Mouse (Mus musculus): ENCODE measurements around the gene Cobl. TPM values are rescaled to one million over a fixed set of nuclear protein-coding genes. Genes with fewer than 3 reads are reported as not detected.

The Cobl gene
- polyA plus RNA-seq, 1 experiment = 9.5 TPM

DNA sequence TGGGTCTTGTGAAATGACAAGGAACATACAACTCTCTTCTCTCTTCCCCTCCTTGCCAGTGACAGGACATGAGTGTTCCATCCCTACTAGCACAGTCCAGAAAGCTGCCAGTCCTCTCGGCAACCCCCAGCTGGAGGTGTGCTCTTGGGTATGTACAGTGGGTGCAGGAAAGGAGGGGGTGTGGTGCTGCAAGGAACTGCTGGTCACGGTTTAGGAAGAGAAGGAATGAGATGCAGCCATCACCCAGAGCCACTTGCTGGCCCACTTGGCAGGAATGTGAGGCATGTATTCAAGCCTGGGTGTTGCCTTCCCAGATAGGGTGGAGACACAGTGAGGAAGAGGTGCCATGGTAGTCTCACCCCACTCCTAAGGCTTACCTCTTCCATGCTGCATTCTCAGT, 40.6 kb downstream of the Cobl start:
- no peak overlapping the region for H3K27ac ChIP-seq (ENCODE audit: insufficient read depth, low read length)
- no peaks in the 10 kb centered on the region for H3K4me1 ChIP-seq (ENCODE audit: control insufficient read depth, insufficient read depth, low read length)
- H3K4me3 ChIP-seq (replicated peaks; ENCODE audit: insufficient read depth, low read depth, low read length) = no peak overlapping the region
- 43% methylated on average over 2 of the region's 2 CpGs for WGBS
- TF ChIP-seq CTCF (IDR thresholded peaks at IDR 0.05; ENCODE audit: borderline replicate concordance, insufficient read depth, low read depth, low read length) (no peak), POLR2A (IDR thresholded peaks at IDR 0.05; ENCODE audit: borderline replicate concordance, insufficient read depth, low read length) (no peak)
- no peak for DNase-seq
- H3K27me3 ChIP-seq (ENCODE audit: control insufficient read depth, insufficient read depth, low read length) = peaks cover 2% of the 10 kb centered on the region; the same call in 1 of the 2 replicates

DNA sequence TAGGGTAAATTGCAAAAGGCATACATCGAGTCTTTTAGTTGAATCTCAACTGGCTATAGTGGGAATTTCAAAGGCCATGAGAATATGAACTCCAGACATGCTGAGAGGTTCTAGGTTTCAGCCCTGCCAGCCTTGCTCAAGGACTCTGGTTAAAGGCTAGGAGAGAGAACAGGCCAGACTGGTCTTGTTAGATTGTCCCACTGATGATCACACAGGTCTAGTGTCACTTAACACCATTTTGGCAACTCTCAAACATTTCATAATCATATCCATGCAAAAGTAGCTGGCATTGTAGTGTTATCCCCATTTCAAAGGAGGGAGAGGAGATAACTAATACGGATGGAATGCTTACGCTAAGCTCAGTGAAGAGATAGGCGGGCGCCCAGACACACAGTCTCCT, 43.6 kb downstream of the Cobl start:
- Histone ChIP-seq H3K27ac (ENCODE audit: insufficient read depth, low read length) (no peak overlapping the region), H3K4me3 (replicated peaks; ENCODE audit: insufficient read depth, low read depth, low read length) (no peak overlapping the region), H3K27me3 (ENCODE audit: control insufficient read depth, insufficient read depth, low read length) (peaks cover 2% of the 10 kb centered on the region; the same call in 1 of the 2 replicates), H3K4me1 (ENCODE audit: control insufficient read depth, insufficient read depth, low read length) (no peaks in the 10 kb centered on the region)
- no peak for DNase-seq
- no peak for TF ChIP-seq CTCF (IDR thresholded peaks at IDR 0.05; ENCODE audit: borderline replicate concordance, insufficient read depth, low read depth, low read length)
- TF ChIP-seq POLR2A (IDR thresholded peaks at IDR 0.05; ENCODE audit: borderline replicate concordance, insufficient read depth, low read length) = no peak
- WGBS = 96% methylated on average over 5 of the region's 5 CpGs

DNA sequence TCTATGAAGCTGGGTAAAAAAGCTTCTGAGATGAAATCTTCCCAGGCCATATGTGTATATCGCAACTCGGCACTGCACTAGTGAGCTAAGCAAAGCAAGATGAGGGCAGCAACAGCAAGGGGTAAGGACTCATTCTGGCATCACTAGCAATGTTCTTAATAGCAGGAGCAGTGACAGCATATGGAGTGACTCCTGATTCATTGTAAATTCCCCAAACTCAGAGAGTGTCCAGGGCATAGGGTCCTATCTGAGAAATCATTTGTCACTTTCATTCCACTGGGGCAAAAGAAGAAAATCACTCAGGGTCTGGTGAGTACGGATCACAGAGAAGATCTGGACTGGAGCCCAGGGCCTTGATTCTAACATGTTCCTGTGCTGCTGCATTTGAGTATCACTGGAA, 44.6 kb downstream of the Cobl start:
- DNase-seq = no peak
- H3K27me3 ChIP-seq (ENCODE audit: control insufficient read depth, insufficient read depth, low read length) = no peaks in the 10 kb centered on the region; the same call in 1 of the 2 replicates
- TF ChIP-seq POLR2A (IDR thresholded peaks at IDR 0.05; ENCODE audit: borderline replicate concordance, insufficient read depth, low read length) (no peak), CTCF (IDR thresholded peaks at IDR 0.05; ENCODE audit: borderline replicate concordance, insufficient read depth, low read depth, low read length) (no peak)
- H3K4me3 ChIP-seq (replicated peaks; ENCODE audit: insufficient read depth, low read depth, low read length) = no peak overlapping the region
- 54% methylated on average over 3 of the region's 3 CpGs for WGBS
- no peak overlapping the region for H3K27ac ChIP-seq (ENCODE audit: insufficient read depth, low read length)
- no peaks in the 10 kb centered on the region for H3K4me1 ChIP-seq (ENCODE audit: control insufficient read depth, insufficient read depth, low read length)

DNA sequence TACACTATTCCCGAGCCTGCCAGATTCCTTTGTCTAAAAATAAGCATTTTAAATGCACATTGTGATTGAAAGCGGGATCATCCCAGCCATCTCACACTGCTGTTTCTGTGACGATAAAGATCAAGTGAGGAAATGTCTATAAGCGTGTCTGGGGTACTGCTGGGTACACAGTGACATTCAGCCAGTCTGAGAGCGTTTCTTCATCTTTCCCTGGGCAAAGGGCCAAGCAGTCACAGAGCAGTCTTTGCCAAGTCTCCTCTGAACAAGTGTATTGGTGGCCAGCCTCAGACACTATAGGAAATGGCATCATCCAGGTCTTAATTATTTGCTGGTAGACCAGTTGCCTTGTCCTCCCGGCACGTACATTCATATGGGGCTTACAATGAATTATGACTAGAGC, 47.9 kb downstream of the Cobl start:
- no peak overlapping the region for H3K27ac ChIP-seq (ENCODE audit: insufficient read depth, low read length)
- TF ChIP-seq POLR2A (IDR thresholded peaks at IDR 0.05; ENCODE audit: borderline replicate concordance, insufficient read depth, low read length) = no peak
- TF ChIP-seq CTCF (IDR thresholded peaks at IDR 0.05; ENCODE audit: borderline replicate concordance, insufficient read depth, low read depth, low read length) = no peak
- no peaks in the 10 kb centered on the region; the same call in 1 of the 2 replicates for H3K27me3 ChIP-seq (ENCODE audit: control insufficient read depth, insufficient read depth, low read length)
- no peaks in the 10 kb centered on the region for H3K4me1 ChIP-seq (ENCODE audit: control insufficient read depth, insufficient read depth, low read length)
- H3K4me3 ChIP-seq (replicated peaks; ENCODE audit: insufficient read depth, low read depth, low read length) = no peak overlapping the region
- WGBS = 20% methylated on average over 7 of the region's 7 CpGs
- no peak for DNase-seq

DNA sequence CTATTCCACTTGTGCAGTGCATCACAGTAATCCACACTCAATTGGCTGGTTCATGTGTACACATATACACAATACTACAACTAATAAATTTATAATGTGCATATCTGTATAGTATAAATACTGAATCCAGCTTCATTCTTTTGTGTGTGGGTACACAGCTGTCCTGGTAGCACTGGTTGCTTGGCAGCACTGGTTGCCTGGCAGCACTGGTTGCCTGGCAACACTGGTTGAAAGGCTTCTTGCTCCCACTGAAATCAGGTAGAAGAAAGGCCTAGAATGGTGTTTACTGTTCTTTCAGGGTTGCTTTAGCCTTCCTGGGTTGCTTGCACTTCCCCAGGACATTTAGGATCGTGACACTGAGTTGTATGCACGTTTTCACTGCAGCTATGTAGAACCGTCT, 49.4 kb downstream of the Cobl start:
- Histone ChIP-seq H3K27ac (ENCODE audit: insufficient read depth, low read length) (no peak overlapping the region), H3K27me3 (ENCODE audit: control insufficient read depth, insufficient read depth, low read length) (no peaks in the 10 kb centered on the region; the same call in 1 of the 2 replicates), H3K4me1 (ENCODE audit: control insufficient read depth, insufficient read depth, low read length) (no peaks in the 10 kb centered on the region), H3K4me3 (replicated peaks; ENCODE audit: insufficient read depth, low read depth, low read length) (no peak overlapping the region)
- no peak for DNase-seq
- no peak for TF ChIP-seq POLR2A (IDR thresholded peaks at IDR 0.05; ENCODE audit: borderline replicate concordance, insufficient read depth, low read length)
- TF ChIP-seq CTCF (IDR thresholded peaks at IDR 0.05; ENCODE audit: borderline replicate concordance, insufficient read depth, low read depth, low read length) = no peak
- 55% methylated on average over 3 of the region's 3 CpGs for WGBS

DNA sequence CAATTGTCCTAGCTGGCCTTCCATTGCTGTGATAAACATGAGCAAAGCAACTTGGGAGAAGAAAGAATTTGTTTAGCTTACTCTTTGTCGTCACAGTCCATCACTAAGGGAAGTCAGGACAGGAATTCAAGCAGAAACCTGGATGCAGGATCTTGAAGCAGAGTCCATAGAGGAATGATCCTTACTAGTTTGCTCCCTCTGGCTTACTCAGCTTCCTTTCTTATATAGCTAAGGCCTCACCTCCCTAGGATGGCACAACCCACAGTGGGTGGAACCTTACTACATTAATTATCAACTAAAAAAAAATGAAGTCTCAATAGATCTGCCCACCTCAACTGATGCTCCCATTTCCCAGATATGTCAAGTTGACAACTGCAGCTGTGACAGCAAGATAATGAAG, 52.8 kb downstream of the Cobl start:
- Histone ChIP-seq H3K4me1 (ENCODE audit: control insufficient read depth, insufficient read depth, low read length) (no peaks in the 10 kb centered on the region), H3K4me3 (replicated peaks; ENCODE audit: insufficient read depth, low read depth, low read length) (no peak overlapping the region), H3K27ac (ENCODE audit: insufficient read depth, low read length) (no peak overlapping the region), H3K27me3 (ENCODE audit: control insufficient read depth, insufficient read depth, low read length) (peaks cover 1% of the 10 kb centered on the region; the same call in 1 of the 2 replicates)
- WGBS = 86% methylated on average over 1 of the region's 1 CpGs
- DNase-seq = no peak
- no peak for TF ChIP-seq CTCF (IDR thresholded peaks at IDR 0.05; ENCODE audit: borderline replicate concordance, insufficient read depth, low read depth, low read length)
- no peak for TF ChIP-seq POLR2A (IDR thresholded peaks at IDR 0.05; ENCODE audit: borderline replicate concordance, insufficient read depth, low read length)

DNA sequence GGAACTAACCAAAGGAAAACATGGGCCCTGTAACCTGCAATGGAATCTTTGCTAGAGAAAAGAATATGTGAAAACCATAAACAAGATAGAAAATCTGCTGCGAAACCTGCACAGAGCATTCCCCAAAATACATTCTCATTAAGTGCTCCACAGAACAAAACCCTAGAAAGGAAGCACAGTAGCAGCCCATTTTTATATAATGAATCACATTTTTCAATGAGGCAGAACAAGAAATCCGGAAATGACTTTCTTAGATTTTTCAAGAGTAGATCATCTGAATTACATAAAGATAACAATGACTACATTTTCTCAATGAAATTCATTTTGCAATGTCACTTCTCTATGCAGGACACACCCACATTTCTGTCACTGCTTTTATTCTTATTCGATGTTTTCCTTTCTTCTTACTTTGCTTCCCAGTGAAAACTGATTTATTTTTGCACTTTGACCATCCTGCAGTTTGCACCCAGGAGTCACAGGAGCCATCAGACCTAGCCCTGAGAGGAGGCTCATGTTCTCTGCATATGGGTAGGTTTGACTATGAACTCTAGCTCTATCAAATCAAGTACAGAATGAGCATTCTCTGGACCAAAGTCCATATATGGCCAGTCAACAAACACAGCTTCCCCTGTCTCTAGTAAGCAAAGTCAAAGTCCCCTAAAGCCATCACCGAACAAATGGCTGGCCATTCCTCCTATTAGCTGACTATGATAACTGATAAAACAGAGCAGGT, 53.5 kb downstream of the Cobl start:
- Histone ChIP-seq H3K27ac (ENCODE audit: insufficient read depth, low read length) (no peak overlapping the region), H3K27me3 (ENCODE audit: control insufficient read depth, insufficient read depth, low read length) (peaks cover 1% of the 10 kb centered on the region; the same call in 1 of the 2 replicates), H3K4me3 (replicated peaks; ENCODE audit: insufficient read depth, low read depth, low read length) (no peak overlapping the region), H3K4me1 (ENCODE audit: control insufficient read depth, insufficient read depth, low read length) (no peaks in the 10 kb centered on the region)
- 97% methylated on average over 4 of the region's 4 CpGs for WGBS
- no peak for TF ChIP-seq POLR2A (IDR thresholded peaks at IDR 0.05; ENCODE audit: borderline replicate concordance, insufficient read depth, low read length)
- TF ChIP-seq CTCF (IDR thresholded peaks at IDR 0.05; ENCODE audit: borderline replicate concordance, insufficient read depth, low read depth, low read length) = no peak
- no peak for DNase-seq

DNA sequence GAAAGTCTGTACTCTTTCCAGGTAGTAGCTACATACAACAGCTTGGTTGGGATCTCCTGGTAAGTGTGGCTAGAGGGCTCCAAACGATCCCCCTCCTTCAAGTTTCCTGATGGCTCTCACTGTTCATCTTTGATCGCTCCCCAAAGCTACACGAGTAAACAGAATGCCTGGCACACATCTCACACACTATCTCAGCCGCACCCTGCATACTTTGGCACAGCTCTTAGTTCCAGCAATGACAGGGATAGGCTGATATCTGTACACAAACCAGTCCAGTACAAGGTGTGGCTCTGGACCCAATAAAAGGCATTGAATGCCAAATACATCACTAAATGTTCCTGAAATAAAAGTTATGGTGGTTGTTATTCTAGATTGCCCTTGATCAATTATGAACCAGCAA, 55.3 kb downstream of the Cobl start:
- Histone ChIP-seq H3K27ac (ENCODE audit: insufficient read depth, low read length) (no peak overlapping the region), H3K4me3 (replicated peaks; ENCODE audit: insufficient read depth, low read depth, low read length) (no peak overlapping the region), H3K4me1 (ENCODE audit: control insufficient read depth, insufficient read depth, low read length) (no peaks in the 10 kb centered on the region), H3K27me3 (ENCODE audit: control insufficient read depth, insufficient read depth, low read length) (peaks cover 1% of the 10 kb centered on the region; the same call in 1 of the 2 replicates)
- 39% methylated on average over 4 of the region's 4 CpGs for WGBS
- no peak for DNase-seq
- TF ChIP-seq POLR2A (IDR thresholded peaks at IDR 0.05; ENCODE audit: borderline replicate concordance, insufficient read depth, low read length) (no peak), CTCF (IDR thresholded peaks at IDR 0.05; ENCODE audit: borderline replicate concordance, insufficient read depth, low read depth, low read length) (no peak)

Data from cerebellum, adult 2 months (tissue).